Mouse (Mus musculus): ENCODE measurements around the gene Hif3a.

GRCm38 (mm10) chr7:17030239-17030638 lies 32.0 kb downstream of the Hif3a start:
- no peak for TF ChIP-seq CTCF (IDR thresholded peaks at IDR 0.05; ENCODE audit: control insufficient read depth, insufficient read depth, insufficient read length)
- TF ChIP-seq USF1 (IDR thresholded peaks at IDR 0.05; ENCODE audit: low read depth) = no peak
- no peak for TF ChIP-seq MYOG (IDR thresholded peaks at IDR 0.05; ENCODE audit: control insufficient read depth, extremely low read depth, insufficient read length)
- no peak for TF ChIP-seq FOSL1 (IDR thresholded peaks at IDR 0.05; ENCODE audit: insufficient read depth, low read length, poor library complexity, severe bottlenecking)
- TF ChIP-seq MAX (IDR thresholded peaks at IDR 0.05) = no peak
- no peak for TF ChIP-seq CEBPB (IDR thresholded peaks at IDR 0.05; ENCODE audit: low read depth)
- no peak for TF ChIP-seq MYOD1 (IDR thresholded peaks at IDR 0.05; ENCODE audit: control insufficient read depth, insufficient read length, low read depth)
